Mouse (Mus musculus): ENCODE measurements around the gene Aldh1l1.

DNA sequence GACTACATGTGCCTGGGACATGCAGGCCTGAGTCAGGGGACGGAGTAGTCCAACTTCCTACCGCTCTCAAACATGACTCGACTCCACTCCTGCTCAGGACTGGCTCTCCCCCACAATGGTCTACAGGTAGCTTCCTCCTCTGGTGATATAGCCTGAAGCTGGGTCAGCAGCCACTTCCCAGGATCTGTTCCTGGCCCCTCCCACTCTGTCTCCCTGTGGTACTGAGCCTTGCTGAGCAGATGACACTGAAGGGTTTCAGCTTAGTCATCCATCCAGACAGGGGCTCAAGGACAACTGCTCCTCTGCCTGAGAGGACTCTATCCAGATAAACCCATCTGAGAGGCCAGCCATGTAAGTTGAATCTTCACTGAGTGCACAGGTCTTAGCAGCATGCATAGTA, 81.3 kb downstream of the Aldh1l1 start:
- TF ChIP-seq MYC (IDR thresholded peaks at IDR 0.05; ENCODE audit: low read depth, low read length) (no peak), CTCF (conservative IDR thresholded peaks at IDR 0.05 in 1 of 2, IDR thresholded peaks at IDR 0.05 in 1 of 2; ENCODE audit: low read depth in 2 of 2, low read length in 2 of 2) (no peak), ZKSCAN1 (IDR thresholded peaks at IDR 0.05; ENCODE audit: borderline replicate concordance, low read depth, low read length) (no peak), NRF1 (IDR thresholded peaks at IDR 0.05; ENCODE audit: low read depth, low read length) (no peak)

All from CH12.LX (cell line).